Comparison of ENCODE assay signal across 19 mouse cellular contexts in the genomic region with DNA sequence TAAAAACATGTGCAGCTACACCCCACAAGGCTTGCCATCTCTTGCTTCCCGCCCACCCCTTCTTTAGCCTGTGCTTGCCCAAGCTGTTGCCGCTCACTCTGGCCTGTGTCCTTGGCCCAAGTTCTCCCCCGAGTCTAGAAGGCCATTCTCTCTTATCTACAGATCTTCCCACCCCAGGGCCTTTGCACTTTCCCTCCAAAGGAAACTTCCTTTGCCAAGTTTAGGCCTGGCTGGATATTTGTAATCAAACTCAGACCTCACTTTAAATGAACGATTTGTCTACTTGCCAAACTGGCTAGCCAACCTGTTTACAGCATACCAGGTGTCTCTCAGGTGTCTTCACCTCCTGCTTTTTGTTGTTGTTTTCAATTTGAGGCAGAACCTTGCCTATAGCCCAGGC. TPM values are rescaled to one million over a fixed set of nuclear protein-coding genes. Genes with fewer than 3 reads are reported as not detected.
"Had no signal": no experiment of that assay in that cellular context is flagged by ENCODE, and none has a peak within 500 bp of the region (broad histone marks: within the 10 kb centered on the region; RNA-seq: fewer than 3 reads in every experiment).

No protein-coding gene starts in this region.

- H3K4me3 ChIP-seq: layer of hippocampus, adult 2 months; limb, embryonic 10.5 days; midbrain, embryonic 12.5 days; neural tube, embryonic 15.5 days had no signal

- H3K27me3 ChIP-seq: midbrain, embryonic 12.5 days; neural tube, embryonic 15.5 days had no signal

- DNase-seq: kidney, adult 18-20 months; kidney, postnatal 10 days; kidney, postnatal 4 days; lung, adult 2 months; thymus, postnatal 4 days had no signal

- H3K27ac ChIP-seq: layer of hippocampus, adult 2 months; limb, embryonic 10.5 days; macrophage; midbrain, embryonic 12.5 days; neural tube, embryonic 15.5 days had no signal

- H3K36me3 ChIP-seq: midbrain, embryonic 12.5 days; neural tube, embryonic 15.5 days had no signal

- H3K9me3 ChIP-seq: limb, embryonic 10.5 days; midbrain, embryonic 12.5 days; neural tube, embryonic 15.5 days had no signal

- H3K9ac ChIP-seq: midbrain, embryonic 12.5 days; neural tube, embryonic 15.5 days had no signal

- H3K4me2 ChIP-seq: midbrain, embryonic 12.5 days; neural tube, embryonic 15.5 days had no signal

RNA-seq across cellular contexts. Expression of a gene that starts 9.6 kb away (rescaled TPM):
- total RNA-seq: layer of hippocampus, adult 2 months; layer of hippocampus, postnatal 14 days; left cerebral cortex, adult 18-20 months; left cerebral cortex, postnatal 10 days; midbrain, postnatal 0 days had no signal
- polyA plus RNA-seq: intestine, embryonic 14.5 days; limb, embryonic 10.5 days; macrophage; midbrain, postnatal 0 days; neural tube, embryonic 11.5 days had no signal

RNA-seq across cellular contexts. Expression of a gene that starts 9.6 kb away (rescaled TPM):
- total RNA-seq: layer of hippocampus, adult 2 months; layer of hippocampus, postnatal 14 days; left cerebral cortex, adult 18-20 months; left cerebral cortex, postnatal 10 days; midbrain, postnatal 0 days had no signal
- polyA plus RNA-seq: intestine, embryonic 14.5 days; kidney, embryonic 14.5 days; limb, embryonic 10.5 days; limb, embryonic 14.5 days; lung, adult 2 months; macrophage; midbrain, embryonic 12.5 days; midbrain, postnatal 0 days; neural tube, embryonic 11.5 days; neural tube, embryonic 15.5 days; stomach, postnatal 0 days had no signal

RNA-seq across cellular contexts. Expression of a gene that starts 13.1 kb away (rescaled TPM):
- total RNA-seq: layer of hippocampus, adult 2 months; layer of hippocampus, postnatal 14 days; left cerebral cortex, adult 18-20 months; left cerebral cortex, postnatal 10 days; midbrain, postnatal 0 days had no signal
- polyA plus RNA-seq: midbrain, embryonic 12.5 days had no signal
